Comparison of ENCODE assay signal across 9 mouse cellular contexts in genomic region chr5:24526889-24527230, GRCm38 (mm10). TPM values are rescaled to one million over a fixed set of nuclear protein-coding genes. Genes with fewer than 3 reads are reported as not detected.
DNase-seq lines count a peak whose midpoint lies in the region; ATAC-seq and TF ChIP-seq lines count a peak whose summit lies in the region.
"Had no signal": no experiment of that assay in that cellular context is flagged by ENCODE, and none has a peak within 500 bp of the region (broad histone marks: within the 10 kb centered on the region; RNA-seq: fewer than 3 reads in every experiment).

Gene Gbx1 (minus strand): TSS chr5:24527202.

- peaks cover 18% of the 10 kb centered on the region for H3K4me1 ChIP-seq in heart, embryonic 10.5 days
- H3K4me1 ChIP-seq in heart, embryonic 15.5 days (replicated peaks) = peaks cover 14% of the 10 kb centered on the region
- peaks cover 5% of the 10 kb centered on the region; the same call in 1 of the 2 replicates for H3K4me1 ChIP-seq in limb, embryonic 14.5 days (ENCODE audit: control insufficient read depth, insufficient read depth, low read length)
- H3K4me1 ChIP-seq in neural tube, embryonic 13.5 days (replicated peaks) = peaks cover 47% of the 10 kb centered on the region

- no peak for DNase-seq in heart, embryonic 10.5 days (ENCODE audit: low spot score)
- DNase-seq in heart, adult 9 months (ENCODE audit: low spot score in 2 of 2) = no peak
- peak; percentile 53 for DNase-seq in adrenal gland, postnatal 10 days
- DNase-seq in limb, embryonic 14.5 days (ENCODE audit: low spot score) = no peak
- DNase-seq in c-Kit-positive CD71-positive TER-119-positive erythroid progenitor cells, embryonic 14.5 days (ENCODE audit: low spot score) = no peak
- DNase-seq in urinary bladder, adult 18-20 months (ENCODE audit: low spot score in 2 of 2) = no peak

- no peak for TF ChIP-seq POLR2A in limb, embryonic 14.5 days (IDR thresholded peaks at IDR 0.05; ENCODE audit: borderline replicate concordance, extremely low read depth, insufficient read depth, insufficient read length)

- peak; percentile 11; the same call in 1 of the 2 replicates for ATAC-seq in heart, embryonic 15.5 days (replicated peaks; ENCODE audit: insufficient number of reproducible peaks, insufficient read depth, low FRiP score, low read depth)
- ATAC-seq in limb, embryonic 14.5 days (ENCODE audit: low FRiP score, low read depth) = no peak
- peak; percentile 24 for ATAC-seq in neural tube, embryonic 13.5 days (ENCODE audit: low read depth)

- H3K27ac ChIP-seq in heart, embryonic 10.5 days = peak within 1 kb of the TSS; percentile 62; the same call in 1 of the 2 replicates
- no peak within 1 kb of the TSS for H3K27ac ChIP-seq in heart, embryonic 15.5 days
- no peak within 1 kb of the TSS for H3K27ac ChIP-seq in limb, embryonic 14.5 days (replicated peaks; ENCODE audit: low read depth, low read length)
- peak within 1 kb of the TSS; percentile 78 for H3K27ac ChIP-seq in neural tube, embryonic 13.5 days (replicated peaks)

- H3K9me3 ChIP-seq in heart, embryonic 10.5 days = no peaks in the 10 kb centered on the region
- H3K9me3 ChIP-seq in heart, embryonic 15.5 days (replicated peaks) = no peaks in the 10 kb centered on the region
- H3K9me3 ChIP-seq in limb, embryonic 14.5 days (ENCODE audit: control insufficient read depth, low read length) = no peaks in the 10 kb centered on the region
- H3K9me3 ChIP-seq in neural tube, embryonic 13.5 days = no peaks in the 10 kb centered on the region

- peak within 1 kb of the TSS; percentile 87 for H3K4me2 ChIP-seq in heart, embryonic 15.5 days
- peak within 1 kb of the TSS; percentile 74 for H3K4me2 ChIP-seq in limb, embryonic 14.5 days (replicated peaks; ENCODE audit: low read depth, low read length, severe bottlenecking)
- peak within 1 kb of the TSS; percentile 90 for H3K4me2 ChIP-seq in neural tube, embryonic 13.5 days

- H3K4me3 ChIP-seq in heart, embryonic 10.5 days = peak within 1 kb of the TSS; percentile 62
- H3K4me3 ChIP-seq in heart, embryonic 15.5 days = peak within 1 kb of the TSS; percentile 50
- peak within 1 kb of the TSS; percentile 39 for H3K4me3 ChIP-seq in limb, embryonic 14.5 days (replicated peaks; ENCODE audit: low read length)
- H3K4me3 ChIP-seq in neural tube, embryonic 13.5 days = peak within 1 kb of the TSS; percentile 55

- H3K9ac ChIP-seq in heart, embryonic 15.5 days = peak within 1 kb of the TSS; percentile 36; the same call in 1 of the 2 replicates
- peak within 1 kb of the TSS; percentile 28; the same call in 1 of the 2 replicates for H3K9ac ChIP-seq in limb, embryonic 14.5 days (ENCODE audit: low read depth, low read length, severe bottlenecking)
- H3K9ac ChIP-seq in neural tube, embryonic 13.5 days = peak within 1 kb of the TSS; percentile 79

- H3K27me3 ChIP-seq in heart, embryonic 10.5 days (ENCODE audit: insufficient read depth, poor library complexity, severe bottlenecking) = peaks cover 97% of the 10 kb centered on the region
- H3K27me3 ChIP-seq in heart, embryonic 15.5 days = peaks cover 96% of the 10 kb centered on the region
- peaks cover 78% of the 10 kb centered on the region for H3K27me3 ChIP-seq in limb, embryonic 14.5 days (ENCODE audit: control insufficient read depth, insufficient read depth, low read length)
- peaks cover 87% of the 10 kb centered on the region for H3K27me3 ChIP-seq in neural tube, embryonic 13.5 days

- H3K36me3 ChIP-seq in heart, embryonic 10.5 days = no peaks in the 10 kb centered on the region
- H3K36me3 ChIP-seq in heart, embryonic 15.5 days = no peaks in the 10 kb centered on the region
- no peaks in the 10 kb centered on the region for H3K36me3 ChIP-seq in limb, embryonic 14.5 days (ENCODE audit: control insufficient read depth, insufficient read depth, low read length)
- no peaks in the 10 kb centered on the region for H3K36me3 ChIP-seq in neural tube, embryonic 13.5 days
- H3K36me3 ChIP-seq: G1E had no signal

- WGBS in heart, embryonic 10.5 days = under 1% methylated on average over 49 of the region's 49 CpGs
- WGBS in heart, embryonic 15.5 days = under 1% methylated on average over 47 of the region's 49 CpGs
- WGBS in limb, embryonic 14.5 days = 2% methylated on average over 16 of the region's 49 CpGs
- under 1% methylated on average over 42 of the region's 49 CpGs for WGBS in neural tube, embryonic 13.5 days

RNA-seq across cellular contexts. Expression of gene Gbx1, which starts in this region (rescaled TPM):
- polyA plus RNA-seq in heart, embryonic 10.5 days (2016; fragmentation: Nextera tagmentation; extraction: Ambion mirVana) = 0.06 TPM in 1 of 2 replicates, not detected in the other
- total RNA-seq in adrenal gland, postnatal 10 days (2021) = under 1 TPM in 1 of 2 experiments, not detected in 1; 0.09 TPM
- not detected in 2 replicates for polyA plus RNA-seq in heart, embryonic 15.5 days (2015; fragmentation: Nextera tagmentation; extraction: Ambion mirVana)
- 0.04 and 0.05 TPM in 2 replicates for polyA plus RNA-seq in limb, embryonic 14.5 days (2012; rRNA removed)
- not detected in 2 replicates for polyA plus RNA-seq in limb, embryonic 14.5 days (2014; fragmentation: Nextera tagmentation; extraction: Ambion mirVana)
- 11.2 and 16.1 TPM in 2 replicates for polyA plus RNA-seq in neural tube, embryonic 13.5 days (2015; fragmentation: Nextera tagmentation; extraction: Ambion mirVana)
- total RNA-seq: G1E had no signal

Comparison
In these comparisons a context has a peak if more than half of its experiments do, and no peak if none do; other contexts are left out.
1. RNA of gene Gbx1 (polyA plus RNA-seq): 11.2 to 16.1 TPM in neural tube, embryonic 13.5 days; 0.04 to 0.05 TPM in limb, embryonic 14.5 days, not detected in heart, embryonic 15.5 days and 0.06 TPM in heart, embryonic 10.5 days; every median in the first group is over 10 times any median in the second.
2. H3K27ac ChIP-seq: peak in heart, embryonic 10.5 days (single experiment) and neural tube, embryonic 13.5 days (single experiment); none in heart, embryonic 15.5 days (single experiment) and limb, embryonic 14.5 days (single experiment).
3. Peak in DNase-seq in adrenal gland, postnatal 10 days; RNA of the gene not detected or under 1 TPM.
4. Peak in ATAC-seq, H3K4me3 ChIP-seq, H3K9ac ChIP-seq and H3K4me2 ChIP-seq in heart, embryonic 15.5 days; RNA of the gene not detected or under 1 TPM.
5. H3K9ac ChIP-seq: peak in every context shown above with its lines; median percentile 79 in neural tube, embryonic 13.5 days; 36 in heart, embryonic 15.5 days; 28 in limb, embryonic 14.5 days.
6. Peak in every context shown above with its lines, with median percentiles within 50 percentile points of each other: H3K4me3 ChIP-seq and H3K4me2 ChIP-seq.